Mouse (Mus musculus): ENCODE measurements at regions not wholly inside any gene's neighbourhood (a gene's known extent, or its start where the extent isn't known, plus 50 kb on each side); places are given as distances from the start of the nearest gene placed in this dataset.

- TF ChIP-seq GATA1 (IDR thresholded peaks at IDR 0.05; ENCODE audit: borderline replicate concordance, low read length) (no peak), FLI1 (IDR thresholded peaks at IDR 0.05; ENCODE audit: low read length) (no peak)
These were observed 316.7 kb downstream of the Mroh4 start for GRCm38 (mm10) chr15:74319407-74319806.

Data from megakaryocyte, embryonic 14.5 days (primary cell).